Mouse (Mus musculus) G1E (cell line): ENCODE measurements around the gene Prr15l. TPM values are rescaled to one million over a fixed set of nuclear protein-coding genes. Genes with fewer than 3 reads are reported as not detected.

ENCODE experiments used
- ATAC-seq: 2 replicates; pipeline ENCODE4 v1.8.0; 2016; ENCODE audit warnings: mild to moderate bottlenecking; ENCODE audit not compliant: insufficient number of reproducible peaks, poor library complexity, low FRiP score, severe bottlenecking; ENCODE audit errors: extremely low read depth
- DNase-seq: peaks from one replicate; pipeline ENCODE4 v3.0.0; 2012; ENCODE audit warnings: low spot score
- H3K27me3 ChIP-seq: 2 replicates; pipeline ENCODE4 v1.6.1; 2012; ENCODE audit warnings: mild to moderate bottlenecking, low read length, inconsistent platforms; ENCODE audit not compliant: insufficient read depth
- H3K36me3 ChIP-seq: replicated peaks from 2 replicates; pipeline ENCODE3; 2012; ENCODE audit warnings: mild to moderate bottlenecking, inconsistent platforms
- H3K4me1 ChIP-seq: 2 replicates; pipeline ENCODE4 v1.6.1; 2012; ENCODE audit warnings: low read depth, low read length, inconsistent platforms, mixed read lengths; ENCODE audit not compliant: insufficient read depth
- H3K4me3 ChIP-seq: 2 replicates; pipeline ENCODE4 v1.5.1; 2012; ENCODE audit warnings: low read depth, mild to moderate bottlenecking, inconsistent platforms, low read length, moderate library complexity, mixed read lengths
- H3K9me3 ChIP-seq: replicated peaks from 2 replicates; pipeline ENCODE4 v1.6.1; 2012; ENCODE audit warnings: inconsistent platforms
- CTCF ChIP-seq: IDR thresholded peaks from 2 replicates; pipeline ENCODE4 v1.5.1; 2012; ENCODE audit warnings: low read depth, low read length, inconsistent platforms, mixed read lengths
- GATA1 ChIP-seq: IDR thresholded peaks from 2 replicates; pipeline ENCODE4 v1.6.1; 2012; ENCODE audit warnings: borderline replicate concordance, low read length, inconsistent platforms, mixed read lengths
- GATA2 ChIP-seq: IDR thresholded peaks from 2 replicates; pipeline ENCODE4 v1.6.1; 2012; ENCODE audit warnings: low read depth, low read length, inconsistent platforms, borderline replicate concordance
- POLR2AphosphoS5 ChIP-seq: IDR thresholded peaks from 2 replicates; pipeline ENCODE4 v1.6.1; 2012; ENCODE audit warnings: low read depth, low read length, inconsistent platforms; ENCODE audit not compliant: insufficient replicate concordance
- TAL1 ChIP-seq: conservative IDR thresholded peaks from 2 replicates; pipeline ENCODE4 v1.6.1; 2012; ENCODE audit warnings: low read depth, low read length, inconsistent platforms, mixed read lengths
- polyA plus RNA-seq: library from polyadenylated mRNA; stranded (reverse); fragments of >175 nt; gene quantifications from 2 replicates; pipeline ENCODE4 v1.2.3, GENCODE M21; 2012
- total RNA-seq, 2 experiments: library from RNA; stranded (forward) in 1 of 2; stranded (reverse) in 1 of 2; fragments of 200-1000 nt in 1 of 2; fragments of >200 nt in 1 of 2; fragmentation: Nextera tagmentation in 1 of 2; gene quantifications; 2 replicates each; pipeline ENCODE4 v1.2.3; 2014 to 2017

Prr15l gene
- total and polyA plus RNA-seq, 3 experiments, result 0.05 to 0.17 TPM; not detected in 1

DNA sequence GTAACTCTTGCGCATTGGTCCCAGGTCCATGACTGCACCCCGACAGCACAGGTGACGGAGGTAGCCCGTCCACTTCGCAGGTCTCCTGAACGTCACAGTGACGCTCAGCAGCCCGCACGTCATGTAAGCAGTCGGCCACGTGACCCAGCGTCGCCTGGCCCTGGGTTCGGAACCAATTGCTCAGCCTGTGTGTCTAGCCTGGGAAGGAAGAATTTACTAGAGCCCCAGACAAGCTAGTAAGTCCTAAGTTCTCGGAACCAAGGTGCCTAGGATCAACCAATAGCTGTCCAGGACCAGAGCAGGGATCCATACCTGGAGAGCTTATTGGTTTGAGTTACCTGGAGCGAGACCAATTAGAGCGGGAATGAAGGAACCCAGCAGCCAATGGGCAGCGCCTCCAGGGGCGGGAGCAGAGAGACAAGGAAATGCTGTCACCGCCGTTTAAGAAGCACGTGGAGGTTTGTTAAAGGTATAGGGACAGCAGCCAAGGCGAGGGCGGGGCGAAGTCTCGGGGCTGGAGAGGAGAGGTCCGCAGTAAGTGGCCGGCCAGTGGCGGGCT lies 15.9 kb downstream of the Prr15l start, which contains the start of gene Pnpo:
Pnpo (minus strand) TSS at position 241 of the 559 bp plus-strand sequence.
- Histone ChIP-seq H3K9me3 (no peaks in the 10 kb centered on the region), H3K4me3 (peak within 1 kb of the TSS; percentile 84), H3K36me3 (peaks cover 68% of the 10 kb centered on the region), H3K4me1 (peaks cover 88% of the 10 kb centered on the region), H3K27me3 (no peaks in the 10 kb centered on the region)
- DNase-seq (peak; percentile 97), ATAC-seq (peak; percentile 69)
- TF ChIP-seq GATA2 (no peak), GATA1 (no peak)

DNA sequence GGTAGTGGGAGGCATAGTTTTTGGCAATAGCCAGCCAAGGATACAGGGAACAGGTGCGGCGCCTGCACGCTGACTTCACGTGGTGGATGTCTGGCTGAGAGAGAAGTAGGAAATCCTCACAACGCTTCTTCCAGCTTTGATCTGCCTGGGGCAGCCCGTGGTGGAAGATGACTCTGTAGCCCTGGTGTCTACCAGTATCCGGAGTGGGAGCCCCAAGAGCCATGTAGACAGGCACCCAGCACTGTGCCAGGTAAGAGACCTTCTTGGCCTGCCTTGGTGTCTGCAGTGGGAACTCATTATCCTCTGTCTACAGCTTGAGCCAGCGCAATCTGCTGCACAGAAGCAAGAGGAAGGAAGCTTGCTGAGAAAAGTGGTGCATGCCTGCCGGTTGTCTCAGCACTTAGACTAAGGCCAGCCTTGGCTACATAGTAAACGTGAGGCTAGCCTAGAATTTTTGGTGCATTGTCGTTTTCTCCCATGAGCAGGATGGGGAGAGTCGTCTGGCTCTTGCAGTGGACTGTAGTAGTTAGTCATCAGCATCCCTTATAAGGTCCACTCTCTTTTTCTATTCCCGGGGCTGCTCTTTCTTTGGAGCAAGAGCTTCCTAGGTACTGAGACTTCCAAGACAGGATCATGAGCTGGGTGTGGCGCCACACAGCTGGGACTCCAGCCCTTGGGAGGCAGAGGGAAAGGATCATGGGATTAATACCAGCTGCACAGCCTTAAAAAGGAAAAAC lies 17.1 kb downstream of the Prr15l start:
- DNase-seq (no peak), ATAC-seq (no peak)
- peak overlapping the region; percentile 84 for H3K4me3 ChIP-seq
- peaks cover 68% of the 10 kb centered on the region for H3K36me3 ChIP-seq
- TF ChIP-seq GATA1, result no peak
- no peak for TF ChIP-seq CTCF
- no peak for TF ChIP-seq GATA2
- no peak for TF ChIP-seq TAL1
- no peak for TF ChIP-seq POLR2AphosphoS5
- no peaks in the 10 kb centered on the region for H3K27me3 ChIP-seq
- H3K4me1 ChIP-seq, result peaks cover 88% of the 10 kb centered on the region
- H3K9me3 ChIP-seq, result no peaks in the 10 kb centered on the region

DNA sequence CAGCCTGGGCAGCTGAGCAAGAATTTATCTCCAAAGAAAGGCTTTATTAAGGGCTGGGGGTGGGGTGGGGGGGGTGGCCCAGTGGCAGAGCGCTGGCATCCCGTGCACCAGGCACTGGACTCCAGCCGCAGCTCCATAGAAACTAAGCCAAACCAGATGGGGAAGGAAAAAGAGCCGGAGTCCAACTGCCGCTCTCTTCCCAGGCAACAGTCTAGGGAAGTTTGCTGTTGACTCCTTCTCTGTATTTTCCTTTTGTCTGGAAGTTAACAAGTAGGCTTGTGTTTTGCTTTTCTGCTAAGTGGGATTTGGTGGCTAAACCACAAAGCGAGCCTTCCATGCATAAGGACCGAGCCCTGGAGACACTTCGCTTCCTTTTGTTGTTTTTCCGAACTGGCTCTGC lies 18.6 kb downstream of the Prr15l start:
- Histone ChIP-seq H3K4me1 (peaks cover 87% of the 10 kb centered on the region), H3K36me3 (peaks cover 69% of the 10 kb centered on the region), H3K4me3 (peak overlapping the region; percentile 84), H3K27me3 (no peaks in the 10 kb centered on the region), H3K9me3 (no peaks in the 10 kb centered on the region)
- TF ChIP-seq CTCF (no peak), GATA2 (no peak), POLR2AphosphoS5 (no peak), TAL1 (no peak), GATA1 (no peak)
- DNase-seq (no peak), ATAC-seq (no peak)

DNA sequence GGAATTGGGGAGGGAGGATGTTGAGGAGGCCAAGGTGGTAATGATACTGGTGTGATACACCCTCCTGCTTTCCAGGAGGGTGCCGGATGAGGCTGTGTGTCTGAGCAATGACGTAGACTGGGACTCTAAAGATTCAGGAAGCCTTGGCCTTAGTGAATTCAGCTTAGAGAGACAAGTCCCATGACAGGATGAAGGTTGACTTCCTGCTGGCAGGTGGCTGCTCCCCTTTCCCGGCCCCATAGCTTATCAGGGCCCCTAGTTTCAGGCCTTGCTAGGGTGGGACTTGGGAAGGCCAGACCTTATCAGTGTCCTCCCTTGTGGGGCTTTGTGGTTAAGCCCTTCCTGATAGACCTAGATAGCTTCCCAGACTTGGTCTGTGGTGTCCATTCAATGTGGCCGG lies 19.9 kb downstream of the Prr15l start:
- TF ChIP-seq POLR2AphosphoS5 (no peak; the same call in 1 of the 2 replicates), CTCF (no peak), GATA1 (no peak), GATA2 (peak; percentile 63; the same call in 1 of the 2 replicates), TAL1 (peak; percentile 99)
- peaks cover 72% of the 10 kb centered on the region for H3K36me3 ChIP-seq
- peak; percentile 70 for ATAC-seq
- H3K4me1 ChIP-seq, result peaks cover 88% of the 10 kb centered on the region
- DNase-seq, result peak; percentile 81
- no peaks in the 10 kb centered on the region for H3K27me3 ChIP-seq
- no peaks in the 10 kb centered on the region for H3K9me3 ChIP-seq
- peak overlapping the region; percentile 64; the same call in 1 of the 2 replicates for H3K4me3 ChIP-seq

DNA sequence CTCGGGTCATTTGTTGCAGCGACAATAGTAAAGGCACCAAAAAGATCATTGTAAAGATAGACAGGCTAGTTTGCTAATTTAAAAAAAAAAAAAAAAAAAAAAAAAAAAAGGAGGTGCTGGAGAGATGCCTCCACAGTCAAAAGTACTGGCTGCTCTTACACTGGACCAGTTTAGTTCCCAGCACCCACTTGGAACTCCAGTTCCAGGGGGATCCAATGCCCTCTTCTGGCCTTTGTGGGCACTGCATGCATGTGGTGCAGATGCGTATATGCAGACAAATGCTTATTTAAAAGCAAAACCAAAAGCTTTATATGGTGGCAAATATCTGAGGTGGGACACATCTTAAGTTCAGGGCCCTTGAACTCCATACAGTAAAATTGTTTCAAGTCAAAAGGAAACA lies 22.9 kb downstream of the Prr15l start:
- no peak for ATAC-seq
- Histone ChIP-seq H3K4me3 (no peak overlapping the region), H3K4me1 (peaks cover 95% of the 10 kb centered on the region), H3K36me3 (peaks cover 92% of the 10 kb centered on the region), H3K27me3 (no peaks in the 10 kb centered on the region), H3K9me3 (no peaks in the 10 kb centered on the region)
- no peak for DNase-seq
- TF ChIP-seq GATA2 (no peak), GATA1 (no peak), POLR2AphosphoS5 (no peak), CTCF (no peak), TAL1 (no peak)

DNA sequence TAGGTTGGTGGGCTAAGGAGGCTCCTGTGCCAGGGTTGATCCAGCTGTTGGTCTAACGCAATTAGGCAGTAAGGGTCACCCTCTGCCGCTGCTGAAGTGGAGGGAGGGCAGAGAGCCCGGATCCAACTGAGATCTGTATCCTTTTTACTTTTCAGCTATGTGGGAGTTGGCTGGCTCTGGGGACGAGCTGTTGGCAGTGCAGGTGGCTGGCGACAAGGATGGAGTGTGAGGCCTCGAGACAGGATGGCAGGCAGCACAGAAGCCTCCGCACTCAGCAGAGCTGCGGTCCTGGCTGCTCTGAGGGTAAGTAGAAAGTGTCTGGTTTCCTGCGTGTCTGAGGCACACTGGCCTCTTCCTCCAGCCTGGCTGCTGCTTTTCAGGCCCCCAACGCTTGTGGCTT lies 24.5 kb downstream of the Prr15l start:
- no peak for DNase-seq
- TF ChIP-seq POLR2AphosphoS5 (peak; percentile 56; the same call in 1 of the 2 replicates), GATA2 (no peak), CTCF (no peak), GATA1 (no peak), TAL1 (no peak)
- peaks cover 97% of the 10 kb centered on the region for H3K4me1 ChIP-seq

More for the DNA sequence above, 24.5 kb downstream of the Prr15l start:
- Histone ChIP-seq H3K4me3 (peak overlapping the region; percentile 7; the same call in 1 of the 2 replicates), H3K27me3 (no peaks in the 10 kb centered on the region), H3K36me3 (peaks cover 96% of the 10 kb centered on the region), H3K9me3 (no peaks in the 10 kb centered on the region)
- no peak for ATAC-seq
